Mouse (Mus musculus) small intestine, adult 2 months (tissue): Measurements from ENCODE around the gene Mmp14.

Experiments
- CTCF ChIP-seq: fragments of 200-500 bp; IDR thresholded peaks from 2 replicates; pipeline ENCODE4 v1.5.1; 2012; ENCODE audit warnings: low read depth, mild to moderate bottlenecking, control low read depth, inconsistent platforms, low read length, moderate library complexity, mixed read lengths; ENCODE audit not compliant: insufficient replicate concordance, insufficient read length; ENCODE audit errors: extremely low read depth
- POLR2A ChIP-seq: fragments of 200-500 bp; IDR thresholded peaks from 2 replicates; pipeline ENCODE4 v1.6.1; 2012; ENCODE audit warnings: low read depth, mild to moderate bottlenecking, control low read depth, inconsistent platforms, low read length, moderate library complexity

DNA sequence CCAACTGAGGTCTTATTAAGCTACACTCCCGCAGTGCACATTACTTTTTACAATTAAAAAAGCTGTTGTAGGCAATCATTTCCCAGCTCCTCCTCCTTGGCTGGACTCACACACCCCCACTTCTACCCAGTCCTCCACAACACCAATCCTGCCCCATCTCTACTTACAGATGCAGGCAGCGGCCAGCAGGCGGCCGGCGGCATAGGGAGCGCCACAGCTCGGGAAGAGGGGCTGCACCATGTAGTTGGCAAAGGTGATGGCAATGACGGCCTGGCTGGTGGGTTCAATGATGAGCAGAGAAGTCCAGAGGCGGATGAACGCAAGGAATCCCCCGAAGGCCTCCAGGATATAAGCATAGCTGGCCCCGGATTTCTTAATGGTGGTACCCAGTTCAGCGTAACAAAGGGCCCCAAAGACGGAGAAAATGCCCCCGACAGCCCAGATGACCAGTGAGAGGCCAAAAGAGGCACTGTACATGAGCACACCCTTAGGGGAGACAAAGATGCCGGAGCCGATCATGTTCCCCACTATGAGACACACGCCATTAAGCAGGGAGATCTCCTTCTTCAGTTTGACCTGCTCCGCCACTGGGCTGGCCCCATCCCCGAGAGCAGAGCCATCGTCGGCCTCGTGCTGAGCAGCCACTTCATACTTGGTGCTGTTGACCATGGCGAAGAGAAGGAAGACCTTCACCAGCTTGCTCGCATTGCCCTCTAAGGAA lies 22.9 kb upstream of the Mmp14 start:
- TF ChIP-seq POLR2A (peak; percentile 53; the same call in 1 of the 2 replicates), CTCF (peak; percentile 64; the same call in 1 of the 2 replicates)
